Mouse (Mus musculus) frontal cortex, postnatal 10 days (tissue): Measurements from ENCODE around the gene Exoc6b.
A peak's percentile ranks its signal among the peaks of the same experiment; 100 is the strongest.
"Not testable (repeated sequence)": the region's sequence is repeated elsewhere in the genome, so short reads cannot be mapped to it uniquely, and the experiment has no call there.

ENCODE experiments used
- DNase-seq, 2 experiments: peaks; one replicate each; pipeline ENCODE4 v3.0.0; 2022; ENCODE audit warnings: low spot score in 2 of 2, mixed read lengths in 1 of 2

Gene Exoc6b

GRCm38 (mm10) chr6:85069023-85069985, at the start of gene Exoc6b:
Exoc6b (minus strand) TSS chr6:85069513.
- peak; percentile 69 to 83 for DNase-seq

- DNase-seq: peak in 1 of 2 experiments; percentile 29
Measured at GRCm38 (mm10) chr6:85117545-85118511, 48.5 kb upstream of the Exoc6b start.

GRCm38 (mm10) chr6:85105033-85105615, 35.8 kb upstream of the Exoc6b start:
- DNase-seq: no peak

GRCm38 (mm10) chr6:85103321-85103720, 34.0 kb upstream of the Exoc6b start:
- DNase-seq: no peak

GRCm38 (mm10) chr6:85096441-85096840, 27.1 kb upstream of the Exoc6b start:
- DNase-seq: no peak

GRCm38 (mm10) chr6:85087425-85087824, 18.1 kb upstream of the Exoc6b start:
- no peak for DNase-seq

- DNase-seq: no peak
Measured at GRCm38 (mm10) chr6:85086645-85087044, 17.3 kb upstream of the Exoc6b start.

GRCm38 (mm10) chr6:85076179-85076720, 6.9 kb upstream of the Exoc6b start:
- not testable (repeated sequence) for DNase-seq

- DNase-seq: no peak
Measured at GRCm38 (mm10) chr6:85074996-85075395, 5.7 kb upstream of the Exoc6b start.

- peak in 1 of 2 experiments; percentile 16 for DNase-seq
Measured at GRCm38 (mm10) chr6:85068322-85069022, 841 bp downstream of the Exoc6b start.

GRCm38 (mm10) chr6:85057641-85058040, 11.7 kb downstream of the Exoc6b start:
- DNase-seq: no peak

GRCm38 (mm10) chr6:85051109-85051508, 18.2 kb downstream of the Exoc6b start:
- DNase-seq: no peak

- DNase-seq: no peak
Measured at GRCm38 (mm10) chr6:85046531-85046930, 22.8 kb downstream of the Exoc6b start.

- DNase-seq: no peak
Measured at GRCm38 (mm10) chr6:85044621-85045152, 24.6 kb downstream of the Exoc6b start.

GRCm38 (mm10) chr6:85037677-85038076, 31.6 kb downstream of the Exoc6b start:
- DNase-seq: peak; percentile 24 to 59

- DNase-seq: no peak
Measured at GRCm38 (mm10) chr6:85029671-85030070, 39.6 kb downstream of the Exoc6b start.

GRCm38 (mm10) chr6:85024403-85024802, 44.9 kb downstream of the Exoc6b start:
- DNase-seq: no peak

GRCm38 (mm10) chr6:85017011-85017410, 52.3 kb downstream of the Exoc6b start:
- no peak for DNase-seq

GRCm38 (mm10) chr6:85013906-85014305, 55.4 kb downstream of the Exoc6b start:
- DNase-seq: no peak

GRCm38 (mm10) chr6:85010397-85010796, 58.9 kb downstream of the Exoc6b start:
- no peak for DNase-seq
